Mouse (Mus musculus): ENCODE data around the gene Vmn1r132. TPM values are rescaled to one million over a fixed set of nuclear protein-coding genes. Genes with fewer than 3 reads are reported as not detected.
"Not testable (repeated sequence)": the region's sequence is repeated elsewhere in the genome, so short reads cannot be mapped to it uniquely, and the experiment has no call there.

Gene Vmn1r132
- not detected in 2 replicates for polyA plus RNA-seq (2016; fragmentation: Nextera tagmentation; extraction: Ambion mirVana)

DNA sequence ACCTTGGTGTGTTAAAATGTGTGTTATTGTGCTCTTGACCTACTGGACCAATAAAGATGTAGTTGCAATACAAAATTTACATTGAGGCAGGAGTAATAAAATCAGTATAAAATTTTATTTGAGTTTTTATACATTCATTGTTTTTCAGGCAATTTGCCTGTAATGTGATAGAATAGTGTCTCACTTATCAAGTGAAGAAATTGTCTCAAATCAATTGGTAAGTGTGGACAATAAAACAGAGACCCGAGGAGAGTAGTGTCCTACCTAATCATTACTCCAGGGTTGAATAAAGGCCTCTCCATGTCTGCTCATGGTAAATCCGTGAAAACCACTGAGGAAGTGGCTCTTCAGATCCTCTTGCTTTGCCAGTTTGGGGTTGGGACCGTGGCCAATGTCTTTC, at the start of gene Vmn1r132:
Gene Vmn1r132 (plus strand): TSS at position 301 of the 400 bp plus-strand sequence.
- DNase-seq (ENCODE audit: low spot score); H3K9me3 ChIP-seq; H3K27me3 ChIP-seq (ENCODE audit: insufficient read depth, poor library complexity, severe bottlenecking); H3K27ac ChIP-seq; H3K4me1 ChIP-seq; H3K36me3 ChIP-seq; H3K4me3 ChIP-seq: not testable (repeated sequence)
- WGBS = no CpG with 5 or more reads among the region's 3 CpGs

Other genes starting within 250 kb of the Vmn1r132 start
- not detected in 2 replicates for gene Gm6882, start 181.3 kb upstream of the Vmn1r132 start, polyA plus RNA-seq (2016; fragmentation: Nextera tagmentation; extraction: Ambion mirVana)
- gene Vmn1r130, start 102.3 kb upstream of the Vmn1r132 start, polyA plus RNA-seq (2016; fragmentation: Nextera tagmentation; extraction: Ambion mirVana) = not detected in 2 replicates
- not detected in 2 replicates for gene Vmn1r131, start 68.0 kb upstream of the Vmn1r132 start, polyA plus RNA-seq (2016; fragmentation: Nextera tagmentation; extraction: Ambion mirVana)
- not detected in 2 replicates for gene Gm4175, start 147.4 kb downstream of the Vmn1r132 start, polyA plus RNA-seq (2016; fragmentation: Nextera tagmentation; extraction: Ambion mirVana)
- not detected in 2 replicates for gene Gm4177, start 182.6 kb downstream of the Vmn1r132 start, polyA plus RNA-seq (2016; fragmentation: Nextera tagmentation; extraction: Ambion mirVana)
- not detected in 2 replicates for gene Vmn1r135, start 218.3 kb downstream of the Vmn1r132 start, polyA plus RNA-seq (2016; fragmentation: Nextera tagmentation; extraction: Ambion mirVana)
- not detected in 2 replicates for gene Gm5725, start 230.2 kb downstream of the Vmn1r132 start, polyA plus RNA-seq (2016; fragmentation: Nextera tagmentation; extraction: Ambion mirVana)